Mouse (Mus musculus) cortical plate, adult 2 months (tissue): Measurements from ENCODE around the gene Vmn2r120.

Experiments used
- CTCF ChIP-seq: fragments of 200-500 bp; IDR thresholded peaks from 2 replicates; pipeline ENCODE4 v1.5.1; 2011; ENCODE audit warnings: mild to moderate bottlenecking, control low read depth, low read length; ENCODE audit not compliant: insufficient read depth; ENCODE audit errors: extremely low read depth
- POLR2A ChIP-seq: fragments of 200-500 bp; IDR thresholded peaks from 2 replicates; pipeline ENCODE4 v1.6.1; 2011; ENCODE audit warnings: mild to moderate bottlenecking, low read length, control low read depth; ENCODE audit not compliant: insufficient read depth; ENCODE audit errors: extremely low read depth

DNA sequence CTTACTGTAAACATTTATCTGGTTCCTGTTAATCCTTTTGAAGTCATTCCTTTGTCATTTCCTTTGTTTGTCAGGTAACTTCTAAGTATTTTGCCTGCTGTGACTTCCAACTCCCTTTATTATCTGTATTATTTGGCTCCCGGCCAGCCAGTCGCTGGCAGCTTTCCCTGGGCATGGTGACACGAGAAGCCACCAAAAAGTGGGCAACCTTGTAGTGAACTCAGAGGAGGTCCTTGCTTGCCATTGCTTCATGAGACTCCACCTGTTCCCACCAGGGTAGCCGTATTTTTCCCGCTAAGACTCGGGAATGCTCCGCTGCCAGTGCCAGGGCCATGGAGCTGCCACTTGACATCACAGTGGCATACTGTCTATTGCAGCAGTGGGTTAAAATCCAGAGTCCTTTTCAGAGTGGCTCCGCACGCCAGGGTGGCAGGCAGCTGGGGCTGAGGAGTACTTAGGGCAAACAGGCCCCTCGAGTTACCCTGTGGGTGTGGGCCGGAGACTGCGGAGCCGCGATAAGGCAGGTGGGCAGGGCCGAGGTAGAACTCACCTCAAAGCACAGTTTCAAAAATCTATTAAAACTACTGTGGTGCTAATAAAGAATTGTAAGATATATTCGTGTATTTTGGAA is 28.9 kb upstream of the Vmn2r120 start:
- TF ChIP-seq POLR2A (no peak), CTCF (no peak)
